Mouse (Mus musculus) leukemia stem cell, adult 10-12 weeks (primary cell): ENCODE measurements around the gene Mtg2. TPM values are rescaled to one million over a fixed set of nuclear protein-coding genes. Genes with fewer than 3 reads are reported as not detected.

ENCODE experiments used
- polyA plus RNA-seq: library from polyadenylated mRNA; stranded (reverse); fragments of >175 nt; gene quantifications from 2 replicates; pipeline ENCODE4 v1.2.3, GENCODE M21; 2012; ENCODE audit warnings: low replicate concordance

The Mtg2 gene
- 14.0 and 15.4 TPM in 2 replicates for polyA plus RNA-seq

DNA sequence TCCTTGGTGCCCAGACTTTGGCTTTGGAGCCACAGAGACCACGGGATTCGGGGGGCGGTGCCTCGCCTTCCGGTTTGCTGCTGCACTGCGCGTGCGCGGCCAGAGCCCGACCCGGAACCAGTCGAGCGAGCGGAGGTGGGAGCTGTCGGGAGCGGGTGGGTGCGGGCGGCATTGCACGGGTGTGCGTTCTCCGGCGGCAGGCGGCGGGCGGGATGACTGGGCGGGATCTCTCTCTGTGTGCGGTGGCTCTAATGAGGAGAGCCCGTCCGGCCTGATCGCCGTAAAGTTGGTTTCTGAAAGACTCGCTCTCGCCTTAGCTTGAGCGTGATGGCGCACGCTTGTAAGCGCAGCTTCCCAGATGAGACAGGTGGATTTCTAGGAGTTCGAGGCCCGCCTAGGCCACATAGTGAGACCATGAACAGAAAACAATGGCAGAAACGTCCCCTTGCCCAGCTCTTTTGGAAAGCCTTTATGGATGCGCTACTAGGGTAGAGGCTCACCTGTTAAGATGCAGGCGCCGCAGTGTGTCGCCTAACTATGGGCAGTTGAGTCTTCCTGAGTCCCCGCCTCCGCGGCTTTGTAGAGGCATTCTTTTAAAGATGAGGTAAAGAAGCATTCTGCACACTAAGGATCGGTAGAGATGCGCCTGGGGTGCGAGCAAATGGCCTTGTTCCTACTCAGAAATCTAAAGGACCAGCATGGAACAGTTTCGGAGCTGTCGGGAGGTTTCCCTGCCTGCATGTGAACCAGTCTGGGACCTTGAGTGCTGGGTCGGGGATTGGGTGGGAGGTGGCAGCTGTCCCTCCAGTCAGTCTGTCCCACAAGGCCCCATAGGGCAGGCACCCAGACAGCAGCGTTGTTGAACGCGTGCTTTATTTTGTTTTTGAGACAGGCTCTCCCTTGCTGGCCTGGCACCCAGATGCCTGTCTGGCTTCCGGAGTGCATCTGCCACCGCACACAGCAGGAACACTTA lies at the start of gene Mtg2:
TSS of gene Mtg2 (plus strand) at position 108 of the 973 bp plus-strand sequence.

DNA sequence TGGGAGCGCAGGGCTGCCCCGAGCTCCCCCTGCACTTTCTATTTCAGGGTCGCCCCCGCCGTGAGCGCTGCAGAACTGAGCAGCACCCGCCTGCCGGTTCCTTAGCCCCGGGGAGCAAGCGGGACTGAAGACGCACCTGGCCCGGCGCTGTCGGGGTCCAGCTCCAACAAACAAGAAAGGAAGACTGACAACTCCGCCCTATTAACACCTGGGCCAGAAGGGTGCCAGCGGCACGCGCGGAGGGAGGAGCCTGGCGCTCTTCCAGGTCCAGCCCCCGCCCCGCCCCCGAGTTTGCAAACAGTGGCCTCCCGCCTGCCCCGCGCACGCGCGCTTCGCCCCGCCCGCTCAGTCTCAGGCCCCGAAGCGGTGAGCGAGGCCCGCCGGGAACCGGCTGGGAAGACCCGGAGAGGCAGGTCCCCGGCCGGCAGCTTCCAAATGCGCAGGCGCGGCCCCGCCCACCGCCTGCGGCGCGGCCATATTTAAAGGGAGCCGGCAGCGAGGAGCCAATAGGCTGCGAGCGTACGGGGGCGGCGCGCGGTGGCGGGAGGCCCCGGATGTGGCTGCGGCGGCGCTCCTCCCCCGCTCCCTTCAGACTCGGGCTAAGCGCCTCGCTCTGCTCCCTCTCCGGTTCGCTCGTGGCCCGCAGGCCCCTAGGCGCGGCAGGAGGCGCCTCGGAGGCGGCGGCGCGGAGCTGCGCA lies 45.8 kb upstream of the Mtg2 start, which contains the start of gene Lsm14b:
TSS of gene Lsm14b (plus strand) at position 587 of the 698 bp plus-strand sequence.

DNA sequence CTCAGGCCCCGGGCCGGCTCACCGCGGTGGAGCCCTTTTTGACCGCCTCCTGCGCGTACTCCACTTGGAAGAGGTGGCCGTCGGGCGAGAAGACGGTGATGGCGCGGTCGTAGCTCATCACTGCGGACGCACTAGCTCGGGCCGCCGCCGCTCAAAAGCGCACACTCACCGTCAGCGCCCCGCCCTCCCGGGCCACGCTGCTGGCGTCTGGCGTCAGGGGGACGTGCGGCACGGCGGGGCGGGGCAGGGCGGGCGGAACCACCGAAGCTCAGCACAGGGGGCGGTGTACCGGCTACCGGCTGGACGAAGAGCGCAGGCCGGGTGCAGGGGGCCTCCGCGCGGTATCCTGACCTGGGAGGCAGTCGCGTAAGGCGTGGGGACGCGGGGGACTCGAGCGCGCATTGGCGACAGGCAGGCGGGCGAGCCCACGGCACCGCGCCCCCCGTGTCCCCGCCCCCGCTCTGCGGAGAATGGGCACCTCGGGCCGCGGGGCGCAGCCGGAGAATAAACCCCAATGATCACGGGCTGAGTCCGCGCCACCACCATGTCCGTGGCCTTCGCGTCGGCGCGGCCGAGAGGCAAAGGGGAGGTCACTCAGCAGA lies 28.0 kb upstream of the Mtg2 start, which contains the start of the genes Psma7 and Ss18l1:
TSS of gene Psma7 (minus strand) at position 178 of the 602 bp plus-strand sequence.
TSS of gene Ss18l1 (plus strand) at position 254 of the 602 bp plus-strand sequence.

DNA sequence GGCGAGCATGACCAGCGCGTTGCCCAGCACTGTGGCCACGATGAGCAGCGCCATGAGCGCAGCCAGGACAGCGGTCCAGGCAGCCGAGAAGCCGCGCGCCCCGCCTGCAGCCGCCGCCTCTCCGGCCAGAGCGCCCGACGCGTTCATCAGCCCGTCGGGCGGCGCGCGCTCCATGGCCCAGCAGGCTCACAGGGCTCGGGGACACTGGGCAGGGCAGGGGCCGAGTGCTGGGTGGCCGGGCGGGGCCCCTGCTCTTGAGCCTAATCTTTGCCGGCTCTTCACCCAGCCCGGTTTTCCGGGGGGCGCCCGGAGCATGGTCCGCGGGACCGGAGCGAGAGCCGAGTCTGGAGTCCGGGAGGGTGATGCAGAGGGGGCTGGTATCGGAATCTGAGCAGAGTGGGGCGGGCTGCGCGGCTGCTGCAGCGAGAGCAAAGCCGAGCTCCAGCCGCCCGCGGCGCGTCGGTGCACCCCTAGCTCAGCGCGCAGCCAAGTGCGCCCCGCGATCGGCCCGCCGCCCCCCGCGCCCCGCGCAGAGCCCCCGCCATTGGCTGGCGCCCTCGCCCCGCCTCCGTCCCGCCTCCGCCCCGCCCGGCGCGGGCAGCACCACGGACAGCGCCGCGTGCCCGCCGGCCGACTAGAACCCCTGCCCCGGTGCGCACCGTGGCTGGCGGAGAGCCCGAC lies 33.7 kb downstream of the Mtg2 start, which contains the start of gene Hrh3:
TSS of gene Hrh3 (minus strand) at position 511 of the 681 bp plus-strand sequence.

DNA sequence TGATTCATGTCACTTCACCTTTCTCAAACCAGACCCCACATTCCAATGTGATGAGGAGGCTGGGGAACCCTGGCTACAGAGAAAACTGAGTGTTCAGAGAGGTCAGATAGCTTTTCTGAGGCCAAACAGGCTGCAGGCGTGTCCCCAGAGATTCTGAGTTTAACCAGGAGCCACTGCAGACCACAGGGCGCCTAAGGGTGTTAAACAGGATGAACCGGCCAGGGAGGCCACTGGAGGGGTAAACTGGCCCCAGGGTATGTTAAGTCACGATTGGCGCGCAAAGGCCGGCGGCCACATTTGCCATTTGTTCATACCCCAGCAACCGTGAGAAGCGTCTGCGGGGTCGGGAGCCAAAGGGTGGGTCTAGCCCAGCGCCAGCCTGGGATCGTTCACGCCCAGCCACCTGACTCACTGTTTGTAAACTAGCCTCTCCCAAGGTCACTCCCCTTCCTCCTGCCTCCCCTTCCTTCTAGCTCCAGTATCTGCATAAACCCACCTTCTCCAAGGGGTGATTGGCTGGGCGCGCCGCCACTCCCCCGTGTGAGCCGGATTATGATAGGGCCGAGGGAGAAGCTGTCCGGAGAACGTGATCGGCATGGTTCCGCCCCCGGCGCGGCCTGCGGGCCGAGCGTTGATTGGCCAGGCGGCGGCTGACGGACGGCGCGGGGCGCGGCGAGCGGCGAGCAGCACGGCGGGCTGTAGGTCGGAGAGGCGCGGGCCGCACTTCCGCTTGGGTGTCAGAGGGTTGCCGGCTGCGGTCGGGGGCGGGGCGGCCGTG lies 48.5 kb downstream of the Mtg2 start, which contains the start of gene Osbpl2:
TSS of gene Osbpl2 (plus strand) at position 646 of the 778 bp plus-strand sequence.

Other genes with a start within 250 kb of the Mtg2 start
- 21.3 and 35.7 TPM in 2 replicates for gene Taf4, start 93.9 kb upstream of the Mtg2 start, polyA plus RNA-seq
- gene Lsm14b, start 45.6 kb upstream of the Mtg2 start, polyA plus RNA-seq, result 52.2 and 62.2 TPM in 2 replicates
- 23.6 and 70.9 TPM in 2 replicates for gene Psma7, start 28.2 kb upstream of the Mtg2 start, polyA plus RNA-seq
- 1.4 and 1.7 TPM in 2 replicates for gene Ss18l1, start 28.1 kb upstream of the Mtg2 start, polyA plus RNA-seq
- gene Hrh3, start 33.9 kb downstream of the Mtg2 start, polyA plus RNA-seq, result 0.42 TPM in 1 of 2 replicates, not detected in the other
- 7.7 and 35.6 TPM in 2 replicates for gene Osbpl2, start 48.7 kb downstream of the Mtg2 start, polyA plus RNA-seq
- 761 and 1,456 TPM in 2 replicates for gene Adrm1, start 100.9 kb downstream of the Mtg2 start, polyA plus RNA-seq
- 3.2 and 3.3 TPM in 2 replicates for gene Lama5, start 155.3 kb downstream of the Mtg2 start, polyA plus RNA-seq
- 28.0 and 439 TPM in 2 replicates for gene Rps21, start 186.8 kb downstream of the Mtg2 start, polyA plus RNA-seq
- 30.5 and 84.7 TPM in 2 replicates for gene Cables2, start 202.9 kb downstream of the Mtg2 start, polyA plus RNA-seq
- not detected in 2 replicates for gene Rbbp8nl, start 219.3 kb downstream of the Mtg2 start, polyA plus RNA-seq